Mouse (Mus musculus) E14TG2a.4 (cell line): ENCODE results near the gene Ccr7.
A peak's percentile ranks its signal among the peaks of the same experiment; 100 is the strongest.

Experiments
- H3K27me3 ChIP-seq: 2 replicates; pipeline ENCODE4 v1.6.1; 2014; ENCODE audit warnings: low read length, control low read depth; ENCODE audit not compliant: insufficient read depth
- H3K36me3 ChIP-seq: 2 replicates; pipeline ENCODE4 v1.6.1; 2014; ENCODE audit warnings: low read length, control low read depth; ENCODE audit not compliant: insufficient read depth
- H3K4me1 ChIP-seq: replicated peaks from 2 replicates; pipeline ENCODE4 v1.6.1; 2014; ENCODE audit warnings: low read depth, low read length, control low read depth
- H3K4me3 ChIP-seq: replicated peaks from 2 replicates; pipeline ENCODE4 v1.5.1; 2014; ENCODE audit warnings: mild to moderate bottlenecking, low read length
- H3K9me3 ChIP-seq: 2 replicates; pipeline ENCODE4 v1.6.1; 2014; ENCODE audit warnings: low read length, control low read depth
- CTCF ChIP-seq: conservative IDR thresholded peaks from 2 replicates; pipeline ENCODE4 v1.5.1; 2014; ENCODE audit warnings: low read length
- NANOG ChIP-seq: IDR thresholded peaks from 2 replicates; pipeline ENCODE4 v1.6.1; 2014; ENCODE audit warnings: borderline replicate concordance, low read length, mixed read lengths
- POU5F1 ChIP-seq: IDR thresholded peaks from 2 replicates; pipeline ENCODE4 v1.6.1; 2014; ENCODE audit warnings: low read length, borderline replicate concordance

The Ccr7 gene

GRCm38 (mm10) chr11:99111155-99111554, 43.7 kb downstream of the Ccr7 start:
- H3K4me1 ChIP-seq: peaks cover 49% of the 10 kb centered on the region

GRCm38 (mm10) chr11:99110370-99111110, 44.3 kb downstream of the Ccr7 start:
- peaks cover 50% of the 10 kb centered on the region for H3K4me1 ChIP-seq
- H3K36me3 ChIP-seq: no peaks in the 10 kb centered on the region
- no peaks in the 10 kb centered on the region for H3K9me3 ChIP-seq
- no peaks in the 10 kb centered on the region for H3K27me3 ChIP-seq
- H3K4me3 ChIP-seq: no peak overlapping the region
- no peak for TF ChIP-seq NANOG
- TF ChIP-seq CTCF: peak; percentile 86
- no peak for TF ChIP-seq POU5F1

More at GRCm38 (mm10) chr11:99111155-99111554, 43.7 kb downstream of the Ccr7 start:
- no peaks in the 10 kb centered on the region for H3K27me3 ChIP-seq
- H3K4me3 ChIP-seq: no peak overlapping the region
- no peaks in the 10 kb centered on the region for H3K36me3 ChIP-seq
- TF ChIP-seq NANOG (no peak), CTCF (no peak), POU5F1 (no peak)
- no peaks in the 10 kb centered on the region for H3K9me3 ChIP-seq

GRCm38 (mm10) chr11:99108296-99108695, 46.6 kb downstream of the Ccr7 start:
- peaks cover 62% of the 10 kb centered on the region for H3K4me1 ChIP-seq
- no peaks in the 10 kb centered on the region for H3K36me3 ChIP-seq
- H3K9me3 ChIP-seq: no peaks in the 10 kb centered on the region
- H3K27me3 ChIP-seq: no peaks in the 10 kb centered on the region
- H3K4me3 ChIP-seq: no peak overlapping the region
- TF ChIP-seq NANOG: no peak
- no peak for TF ChIP-seq POU5F1

GRCm38 (mm10) chr11:99105981-99106726, 48.7 kb downstream of the Ccr7 start:
- Histone ChIP-seq H3K36me3 (no peaks in the 10 kb centered on the region), H3K4me1 (peaks cover 75% of the 10 kb centered on the region), H3K4me3 (0 out of 2 replicates have a peak overlapping the region, but pooled peaks have one; percentile 7), H3K27me3 (no peaks in the 10 kb centered on the region), H3K9me3 (no peaks in the 10 kb centered on the region)
- no peak for TF ChIP-seq POU5F1
- TF ChIP-seq NANOG: no peak
- no peak for TF ChIP-seq CTCF

GRCm38 (mm10) chr11:99104609-99105410, 50.1 kb downstream of the Ccr7 start:
- TF ChIP-seq POU5F1 (no peak), CTCF (no peak), NANOG (no peak)
- H3K4me3 ChIP-seq: no peak overlapping the region
- no peaks in the 10 kb centered on the region for H3K36me3 ChIP-seq
- peaks cover 74% of the 10 kb centered on the region for H3K4me1 ChIP-seq
- H3K27me3 ChIP-seq: no peaks in the 10 kb centered on the region
- H3K9me3 ChIP-seq: no peaks in the 10 kb centered on the region

GRCm38 (mm10) chr11:99102575-99103270, 52.2 kb downstream of the Ccr7 start:
- no peak overlapping the region for H3K4me3 ChIP-seq
- TF ChIP-seq NANOG (no peak), POU5F1 (no peak), CTCF (no peak)
- no peaks in the 10 kb centered on the region for H3K36me3 ChIP-seq
- H3K27me3 ChIP-seq: no peaks in the 10 kb centered on the region
- no peaks in the 10 kb centered on the region for H3K9me3 ChIP-seq
- H3K4me1 ChIP-seq: peaks cover 69% of the 10 kb centered on the region

GRCm38 (mm10) chr11:99101693-99102092, 53.2 kb downstream of the Ccr7 start:
- Histone ChIP-seq H3K36me3 (no peaks in the 10 kb centered on the region), H3K4me1 (peaks cover 59% of the 10 kb centered on the region), H3K27me3 (no peaks in the 10 kb centered on the region), H3K9me3 (no peaks in the 10 kb centered on the region), H3K4me3 (no peak overlapping the region)
- no peak for TF ChIP-seq NANOG
- no peak for TF ChIP-seq POU5F1
- TF ChIP-seq CTCF: no peak

- no peak for TF ChIP-seq CTCF
- no peak for TF ChIP-seq NANOG
- TF ChIP-seq POU5F1: no peak
These were observed 54.7 kb downstream of the Ccr7 start for GRCm38 (mm10) chr11:99100215-99100614.

More at GRCm38 (mm10) chr11:99100215-99100614, 54.7 kb downstream of the Ccr7 start:
- Histone ChIP-seq H3K4me1 (peaks cover 55% of the 10 kb centered on the region), H3K36me3 (no peaks in the 10 kb centered on the region), H3K4me3 (no peak overlapping the region), H3K9me3 (no peaks in the 10 kb centered on the region), H3K27me3 (no peaks in the 10 kb centered on the region)
